Mouse (Mus musculus) stomach, postnatal 0 days (tissue): ENCODE data around the gene Trak2. TPM values are rescaled to one million over a fixed set of nuclear protein-coding genes. Genes with fewer than 3 reads are reported as not detected.

Experiments used
- ATAC-seq: fragments of 200-750 bp; cut with Nextera tagmentation; 2 replicates; pipeline ENCODE4 v1.8.0; 2017; ENCODE audit not compliant: low FRiP score, low TSS enrichment
- DNase-seq: peaks from one replicate; pipeline ENCODE4 v3.0.0-alpha.2; 2016; ENCODE audit warnings: low spot score
- H3K27ac ChIP-seq: fragments of 300-500 bp; sonication (generic); replicated peaks from 2 replicates; pipeline ENCODE4 v1.5.1; 2014; ENCODE audit warnings: mild to moderate bottlenecking, control low read depth
- H3K27me3 ChIP-seq: fragments of 300-500 bp; sonication (generic); 2 replicates; pipeline ENCODE4 v1.6.1; 2014; ENCODE audit warnings: low read length; ENCODE audit not compliant: control insufficient read depth, insufficient read depth
- H3K36me3 ChIP-seq: fragments of 300-500 bp; sonication (generic); 2 replicates; pipeline ENCODE4 v1.6.1; 2014; ENCODE audit warnings: low read length, mixed read lengths; ENCODE audit not compliant: control insufficient read depth, insufficient read depth
- H3K4me1 ChIP-seq: fragments of 300-500 bp; sonication (generic); replicated peaks from 2 replicates; pipeline ENCODE4 v1.6.1; 2014; ENCODE audit warnings: antibody characterized with exemption; ENCODE audit not compliant: control insufficient read depth, insufficient read depth
- H3K4me2 ChIP-seq: fragments of 300-500 bp; sonication (generic); replicated peaks from 2 replicates; pipeline ENCODE4 v1.6.1; 2014; ENCODE audit warnings: low read depth, mild to moderate bottlenecking, control low read depth, moderate library complexity
- H3K4me3 ChIP-seq: fragments of 300-500 bp; sonication (generic); 2 replicates; pipeline ENCODE4 v1.5.1; 2014; ENCODE audit warnings: low read depth, low read length, control low read depth
- H3K9ac ChIP-seq: fragments of 300-500 bp; sonication (generic); 2 replicates; pipeline ENCODE4 v1.6.1; 2014; ENCODE audit warnings: mild to moderate bottlenecking, low read length, control low read depth, mixed read lengths
- H3K9me3 ChIP-seq: fragments of 300-500 bp; sonication (generic); 2 replicates; pipeline ENCODE4 v1.6.1; 2016; ENCODE audit warnings: low read length; ENCODE audit not compliant: control insufficient read depth
- CTCF ChIP-seq: IDR thresholded peaks from 2 replicates; pipeline ENCODE4 v1.5.1; 2016; ENCODE audit warnings: antibody characterized with exemption, low read depth, mild to moderate bottlenecking, moderate library complexity
- EP300 ChIP-seq: optimal IDR thresholded peaks from 2 replicates; pipeline ENCODE3; 2016; ENCODE audit warnings: antibody characterized with exemption
- WGBS: fragments of 180-500 bp; shearing (Covaris S2); extraction: QIAGEN DNeasy Blood & Tissue Kit; methylation state at CpG from one replicate; pipeline ENCODE4 v1.1.7; 2014; 5-methylcytosine and 5-hydroxymethylcytosine counted together
- polyA plus RNA-seq: library from polyadenylated mRNA; unstranded; fragments of >200 nt; fragmentation: Nextera tagmentation; extraction: Ambion mirVana; gene quantifications from 2 replicates; pipeline ENCODE4 v1.2.1, GENCODE M21; 2015

Gene Trak2
- polyA plus RNA-seq, 1 experiment from 2014 or later = 8.7 TPM

DNA sequence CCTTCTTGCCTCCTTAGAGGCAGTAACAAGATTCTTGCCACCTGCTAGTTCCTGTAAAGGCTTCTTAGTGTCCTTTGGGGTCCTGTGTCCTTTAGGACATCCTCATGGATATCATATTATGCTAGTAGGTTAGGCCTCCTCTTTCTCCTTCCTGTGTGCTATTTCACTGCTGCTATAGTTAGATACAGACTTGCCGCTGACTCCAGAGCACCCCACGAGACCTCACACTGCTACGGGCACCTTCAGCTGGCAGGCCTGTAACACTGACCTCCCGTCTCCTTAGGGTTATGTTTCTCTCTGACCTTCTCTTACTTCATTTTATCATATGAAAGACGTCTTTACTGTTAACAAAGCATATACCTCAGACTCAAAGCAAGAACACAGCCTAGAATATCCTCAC lies 11.4 kb upstream of the Trak2 start:
- no peaks in the 10 kb centered on the region for H3K27me3 ChIP-seq
- H3K36me3 ChIP-seq = no peaks in the 10 kb centered on the region; the same call in 1 of the 2 replicates

GRCm38 (mm10) chr1:58982276-58982675 lies 9.0 kb upstream of the Trak2 start:
- Histone ChIP-seq H3K36me3 (no peaks in the 10 kb centered on the region), H3K27me3 (no peaks in the 10 kb centered on the region), H3K4me2 (no peak overlapping the region), H3K27ac (no peak overlapping the region), H3K4me3 (no peak overlapping the region), H3K4me1 (no peaks in the 10 kb centered on the region), H3K9ac (no peak overlapping the region), H3K9me3 (no peaks in the 10 kb centered on the region)
- DNase-seq (no peak), ATAC-seq (no peak)
- no peak for TF ChIP-seq EP300
- 92% methylated on average over 3 of the region's 3 CpGs for WGBS

More for the DNA sequence above, 11.4 kb upstream of the Trak2 start:
- DNase-seq = no peak
- no peaks in the 10 kb centered on the region for H3K4me1 ChIP-seq
- no peaks in the 10 kb centered on the region for H3K9me3 ChIP-seq
- no peak for ATAC-seq
- no peak overlapping the region for H3K9ac ChIP-seq
- WGBS = 87% methylated on average over 5 of the region's 5 CpGs
- TF ChIP-seq CTCF (no peak), EP300 (no peak)
- no peak overlapping the region for H3K4me2 ChIP-seq
- no peak overlapping the region for H3K27ac ChIP-seq
- H3K4me3 ChIP-seq = no peak overlapping the region

- WGBS = under 1% methylated on average over 28 of the region's 28 CpGs
- DNase-seq (no peak), ATAC-seq (peak; percentile 23; the same call in 1 of the 2 replicates)
- H3K4me1 ChIP-seq = no peaks in the 10 kb centered on the region
- peak overlapping the region; percentile 92 for H3K27ac ChIP-seq
- no peaks in the 10 kb centered on the region for H3K9me3 ChIP-seq
- peak overlapping the region; percentile 91 for H3K9ac ChIP-seq
- peak overlapping the region; percentile 90 for H3K4me2 ChIP-seq
- peak overlapping the region; percentile 88 for H3K4me3 ChIP-seq
- no peaks in the 10 kb centered on the region for H3K36me3 ChIP-seq
- TF ChIP-seq EP300 (no peak), CTCF (no peak)
- no peaks in the 10 kb centered on the region for H3K27me3 ChIP-seq
These were observed 322 bp downstream of the Trak2 start for GRCm38 (mm10) chr1:58972851-58973365.

DNA sequence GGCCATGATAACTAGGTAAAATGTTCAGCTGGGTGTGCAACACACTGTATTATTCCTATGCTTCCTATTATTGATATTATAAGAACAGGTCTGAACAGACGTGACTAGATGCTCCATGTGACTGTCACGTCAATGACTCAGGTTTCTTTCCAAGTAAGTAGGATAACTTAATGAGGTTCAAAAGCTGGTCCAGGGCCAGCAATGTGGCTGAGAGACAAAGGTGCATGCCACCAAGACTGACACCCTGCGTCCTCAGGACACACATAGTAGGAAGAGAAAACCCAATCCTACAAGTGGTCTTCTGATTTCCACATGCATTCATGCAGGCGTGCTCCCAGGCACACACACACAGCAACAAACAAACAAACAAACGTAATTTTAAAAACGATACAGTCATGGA lies 2.1 kb downstream of the Trak2 start:
- H3K4me1 ChIP-seq = no peaks in the 10 kb centered on the region
- 83% methylated on average over 6 of the region's 6 CpGs for WGBS
- no peaks in the 10 kb centered on the region for H3K36me3 ChIP-seq
- no peaks in the 10 kb centered on the region for H3K27me3 ChIP-seq
- H3K9me3 ChIP-seq = no peaks in the 10 kb centered on the region
- H3K4me3 ChIP-seq = no peak overlapping the region
- no peak overlapping the region for H3K9ac ChIP-seq
- ATAC-seq = no peak
- H3K4me2 ChIP-seq = no peak overlapping the region
- TF ChIP-seq EP300 = no peak
- TF ChIP-seq CTCF = no peak
- H3K27ac ChIP-seq = no peak overlapping the region
- no peak for DNase-seq

DNA sequence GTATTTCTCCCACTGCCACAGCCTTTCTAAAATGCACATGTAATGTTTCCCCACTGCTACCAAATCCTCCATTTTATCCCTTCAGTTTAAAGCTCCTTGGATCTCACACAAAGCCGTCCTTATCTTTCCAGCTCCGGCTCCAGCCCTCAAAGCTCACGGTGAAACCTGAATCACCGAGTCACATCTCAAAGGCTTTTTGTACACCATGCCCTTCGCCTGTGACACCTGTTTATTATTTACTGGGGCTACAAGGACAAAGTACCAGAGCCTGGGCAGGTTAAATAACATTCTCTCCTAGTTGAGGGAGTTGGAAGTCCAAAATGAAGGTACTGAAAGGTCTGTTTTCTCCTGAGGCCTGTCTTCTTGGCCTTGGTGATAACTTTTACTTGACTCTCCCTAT lies 3.2 kb downstream of the Trak2 start:
- TF ChIP-seq EP300 = no peak
- no peak for TF ChIP-seq CTCF
- Histone ChIP-seq H3K36me3 (no peaks in the 10 kb centered on the region), H3K27ac (no peak overlapping the region), H3K27me3 (no peaks in the 10 kb centered on the region), H3K4me3 (no peak overlapping the region), H3K9ac (no peak overlapping the region), H3K9me3 (no peaks in the 10 kb centered on the region), H3K4me1 (no peaks in the 10 kb centered on the region), H3K4me2 (no peak overlapping the region)
- 61% methylated on average over 5 of the region's 5 CpGs for WGBS
- DNase-seq (peak; percentile 34), ATAC-seq (no peak)

DNA sequence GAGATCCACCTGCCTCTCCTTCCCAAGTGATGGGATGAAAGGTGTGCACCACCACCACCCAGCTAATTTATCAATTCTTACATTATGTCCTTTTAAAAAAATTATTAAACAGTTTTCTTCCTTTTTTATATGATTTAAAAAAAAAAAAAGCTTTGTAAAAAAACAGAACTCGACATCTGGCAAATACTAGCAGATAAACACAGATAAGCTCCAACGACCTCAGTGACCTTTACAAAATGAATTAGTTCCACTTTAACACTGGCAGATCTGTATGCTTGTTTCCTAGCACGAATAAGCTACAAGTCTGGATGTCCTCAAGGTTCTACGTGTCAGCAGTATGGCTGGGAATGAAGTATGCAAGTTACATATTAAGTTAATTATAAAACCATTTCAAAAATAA lies 5.7 kb downstream of the Trak2 start:
- no peaks in the 10 kb centered on the region for H3K36me3 ChIP-seq
- no peak overlapping the region for H3K27ac ChIP-seq
- TF ChIP-seq EP300 (no peak), CTCF (no peak)
- H3K4me2 ChIP-seq = no peak overlapping the region
- H3K27me3 ChIP-seq = no peaks in the 10 kb centered on the region
- H3K4me1 ChIP-seq = no peaks in the 10 kb centered on the region
- WGBS = 30% methylated on average over 4 of the region's 4 CpGs
- no peak overlapping the region for H3K9ac ChIP-seq
- no peak overlapping the region for H3K4me3 ChIP-seq
- H3K9me3 ChIP-seq = no peaks in the 10 kb centered on the region
- ATAC-seq (no peak), DNase-seq (no peak)
